Mouse (Mus musculus): Measurements from ENCODE around the gene Paxbp1.

GRCm38 (mm10) chr16:91057741-91058140, 13.4 kb upstream of the Paxbp1 start:
- TF ChIP-seq POLR2A (IDR thresholded peaks at IDR 0.05; ENCODE audit: insufficient read length, low read depth) (no peak), MAX (IDR thresholded peaks at IDR 0.05; ENCODE audit: low read depth) (no peak), TCF3 (IDR thresholded peaks at IDR 0.05; ENCODE audit: insufficient read length, low read depth) (no peak), SRF (IDR thresholded peaks at IDR 0.05; ENCODE audit: control insufficient read depth, insufficient read length, low read depth) (no peak)
